Mouse (Mus musculus) spleen, adult 2 months (tissue): ENCODE results near the gene Stk38.
"Not testable (repeated sequence)": the region's sequence is repeated elsewhere in the genome, so short reads cannot be mapped to it uniquely, and the experiment has no call there.

Experiments used
- CTCF ChIP-seq: fragments of 200-500 bp; IDR thresholded peaks from 2 replicates; pipeline ENCODE4 v1.5.1; 2011; ENCODE audit warnings: mild to moderate bottlenecking, inconsistent platforms; ENCODE audit not compliant: insufficient read depth, insufficient read length, insufficient replicate concordance; ENCODE audit errors: extremely low read depth
- POLR2A ChIP-seq: fragments of 200-500 bp; IDR thresholded peaks from 2 replicates; pipeline ENCODE4 v1.6.1; 2011; ENCODE audit warnings: low read depth, low read length, inconsistent platforms

DNA sequence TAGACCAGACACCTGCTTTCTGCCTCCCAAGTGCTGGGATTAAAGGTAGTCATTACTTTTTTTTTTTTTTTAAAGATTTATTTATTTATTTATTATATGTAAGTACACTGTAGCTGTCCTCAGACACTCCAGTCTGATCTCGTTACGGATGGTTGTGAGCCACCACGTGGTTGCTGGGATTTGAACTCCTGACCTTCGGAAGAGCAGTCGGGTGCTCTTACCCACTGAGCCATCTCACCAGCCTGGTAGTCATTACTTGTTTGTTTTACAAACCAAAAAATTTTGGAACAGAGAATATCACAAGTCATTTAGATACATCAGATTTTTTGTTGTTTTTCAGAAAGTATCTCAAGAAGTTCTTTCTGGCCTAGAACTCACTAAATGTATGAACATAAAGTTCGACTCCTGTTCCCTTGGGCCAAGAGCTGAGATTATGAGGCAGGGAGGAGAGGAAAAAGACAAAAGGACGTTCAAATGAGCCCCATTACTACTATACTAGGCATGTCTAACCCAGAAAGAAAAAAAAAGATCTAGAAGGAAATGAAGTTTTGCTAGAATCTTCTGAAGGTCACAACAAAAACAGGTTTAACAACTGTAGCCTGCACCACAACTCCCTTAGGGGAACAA is 23.4 kb upstream of the Stk38 start:
- TF ChIP-seq CTCF, POLR2A: not testable (repeated sequence)
